Mouse (Mus musculus) forebrain, postnatal 0 days (tissue): Measurements from ENCODE around the gene Opn3. TPM values are rescaled to one million over a fixed set of nuclear protein-coding genes. Genes with fewer than 3 reads are reported as not detected.

Experiments used
- ATAC-seq: fragments of 200-750 bp; cut with Nextera tagmentation; 2 replicates; pipeline ENCODE4 v1.8.0; 2017; ENCODE audit warnings: mild to moderate bottlenecking, moderate library complexity
- DNase-seq: peaks from one replicate; pipeline ENCODE4 v3.0.0-alpha.2; 2015
- H3K27ac ChIP-seq: fragments of 300-500 bp; sonication (generic); 2 replicates; pipeline ENCODE4 v1.5.1; 2014; ENCODE audit warnings: low read depth, mild to moderate bottlenecking, antibody characterized with exemption, low read length, moderate library complexity, mixed read lengths
- H3K27me3 ChIP-seq: fragments of 300-500 bp; sonication (generic); 2 replicates; pipeline ENCODE4 v1.6.1; 2014; ENCODE audit warnings: mild to moderate bottlenecking, low read length, mixed read lengths; ENCODE audit not compliant: insufficient read depth
- H3K36me3 ChIP-seq: fragments of 300-500 bp; sonication (generic); 2 replicates; pipeline ENCODE4 v1.6.1; 2014; ENCODE audit warnings: mild to moderate bottlenecking, moderate library complexity; ENCODE audit not compliant: insufficient read depth
- H3K4me1 ChIP-seq: fragments of 300-500 bp; sonication (generic); 2 replicates; pipeline ENCODE4 v1.6.1; 2014; ENCODE audit warnings: antibody characterized with exemption; ENCODE audit not compliant: insufficient read depth
- H3K4me2 ChIP-seq: fragments of 300-500 bp; sonication (generic); 2 replicates; pipeline ENCODE4 v1.6.1; 2014; ENCODE audit warnings: low read depth, mild to moderate bottlenecking, moderate library complexity
- H3K4me3 ChIP-seq: fragments of 300-500 bp; sonication (generic); 2 replicates; pipeline ENCODE4 v1.5.1; 2014; ENCODE audit warnings: low read depth, low read length, mixed read lengths
- H3K9ac ChIP-seq: fragments of 300-500 bp; sonication (generic); 2 replicates; pipeline ENCODE4 v1.6.1; 2014; ENCODE audit warnings: mild to moderate bottlenecking
- H3K9me3 ChIP-seq: fragments of 300-500 bp; sonication (generic); 2 replicates; pipeline ENCODE4 v1.6.1; 2016; ENCODE audit warnings: low read length
- CTCF ChIP-seq: sonication (generic); IDR thresholded peaks from 2 replicates; pipeline ENCODE4 v1.5.1; 2016; ENCODE audit warnings: antibody characterized with exemption, control low read depth, low read depth
- WGBS: fragments of 180-500 bp; shearing (Covaris S2); extraction: QIAGEN DNeasy Blood & Tissue Kit; methylation state at CpG from one replicate; pipeline ENCODE4 v1.1.7; 2014; 5-methylcytosine and 5-hydroxymethylcytosine counted together
- polyA plus RNA-seq: library from polyadenylated mRNA; unstranded; fragments of >200 nt; fragmentation: Nextera tagmentation; extraction: Ambion mirVana; gene quantifications from 2 replicates; pipeline ENCODE4 v1.2.1, GENCODE M21; 2015
- total RNA-seq: library from RNA; depleted of rRNA; stranded (reverse); fragments of >200 nt; gene quantifications from 2 replicates; pipeline ENCODE4 v1.2.3, GENCODE M21; 2014; rRNA removed

The Opn3 gene
- total RNA-seq (6.8 and 9.0 TPM in 2 replicates), polyA plus RNA-seq (4.8 and 6.4 TPM in 2 replicates)

DNA sequence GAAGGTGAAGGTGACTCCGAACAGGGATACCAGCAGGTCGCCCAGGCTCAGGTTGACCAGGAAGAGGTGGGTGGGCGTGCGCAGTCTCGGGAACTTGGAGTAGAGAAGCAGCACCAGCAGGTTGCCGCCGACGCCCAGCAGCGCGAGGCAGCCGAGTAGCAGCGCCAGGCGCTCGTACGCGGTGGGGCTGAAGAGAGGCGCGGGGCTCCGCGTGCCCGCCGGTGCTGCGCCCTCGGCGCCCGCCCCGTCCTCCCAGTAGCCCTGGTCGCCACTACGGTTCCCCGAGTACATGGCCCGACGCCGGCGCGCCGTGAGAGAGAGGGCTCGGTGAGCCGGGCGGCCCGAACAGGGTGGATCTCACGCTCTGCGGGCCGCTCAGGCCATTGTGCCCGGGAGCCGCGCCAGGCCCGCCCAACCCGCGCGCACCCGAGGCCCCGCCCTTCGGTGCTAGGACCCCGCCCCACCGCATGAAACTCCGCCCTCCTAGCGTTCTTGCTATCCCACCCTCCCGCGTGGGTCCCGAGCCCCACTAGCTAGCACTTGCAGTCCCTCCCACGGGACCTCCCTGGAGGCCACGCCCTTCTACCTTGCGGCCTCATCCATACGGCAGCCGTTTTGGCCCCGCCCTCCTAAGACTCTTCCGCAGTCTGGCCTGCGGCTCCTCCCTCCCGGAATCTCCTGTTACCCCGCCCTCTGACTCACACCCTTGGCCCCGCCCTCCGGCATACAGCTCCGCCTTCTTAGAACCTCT, at the start of gene Opn3, which contains the start of gene Chml:
Opn3 (minus strand) TSS at position 531 of the 751 bp plus-strand sequence.
Chml (minus strand) TSS at position 656 of the 751 bp plus-strand sequence.
- peak within 1 kb of the TSS; percentile 84 for H3K27ac ChIP-seq
- no peak for TF ChIP-seq CTCF
- peaks cover 5% of the 10 kb centered on the region; the same call in 1 of the 2 replicates for H3K36me3 ChIP-seq
- 1% methylated on average over 73 of the region's 73 CpGs for WGBS
- ATAC-seq (peak; percentile 94), DNase-seq (peak; percentile 96)
- H3K9ac ChIP-seq, result peak within 1 kb of the TSS; percentile 82
- no peaks in the 10 kb centered on the region for H3K9me3 ChIP-seq
- H3K4me1 ChIP-seq, result peaks cover 5% of the 10 kb centered on the region
- H3K27me3 ChIP-seq, result no peaks in the 10 kb centered on the region
- peak within 1 kb of the TSS; percentile 95 for H3K4me2 ChIP-seq
- peak within 1 kb of the TSS; percentile 90 for H3K4me3 ChIP-seq

DNA sequence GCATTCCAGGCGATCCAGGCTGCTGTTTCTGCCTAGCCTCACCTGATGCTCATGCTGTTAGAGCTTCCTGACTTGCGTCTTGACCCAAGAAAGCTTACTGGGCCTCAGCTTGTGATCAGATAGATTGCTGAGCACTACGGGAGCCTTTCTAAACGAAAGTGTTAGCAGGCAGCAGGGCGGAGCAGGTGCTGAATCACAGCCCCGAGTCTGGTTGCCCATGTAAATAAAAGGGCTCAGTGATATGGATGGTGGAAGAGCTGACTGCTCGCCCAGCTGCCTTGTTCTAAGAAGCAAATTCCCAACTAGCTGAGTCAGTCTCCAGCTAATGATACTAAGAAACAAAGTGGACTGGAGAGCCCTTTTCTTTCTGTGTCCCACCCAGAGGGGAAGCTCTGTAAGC, 33.2 kb upstream of the Opn3 start:
- no peaks in the 10 kb centered on the region for H3K36me3 ChIP-seq
- ATAC-seq (no peak), DNase-seq (no peak)
- H3K4me3 ChIP-seq, result no peak overlapping the region
- H3K9ac ChIP-seq, result no peak overlapping the region
- H3K9me3 ChIP-seq, result no peaks in the 10 kb centered on the region
- 47% methylated on average over 7 of the region's 7 CpGs for WGBS
- H3K27ac ChIP-seq, result no peak overlapping the region
- no peak overlapping the region for H3K4me2 ChIP-seq
- no peaks in the 10 kb centered on the region for H3K4me1 ChIP-seq
- no peaks in the 10 kb centered on the region for H3K27me3 ChIP-seq
- no peak for TF ChIP-seq CTCF

DNA sequence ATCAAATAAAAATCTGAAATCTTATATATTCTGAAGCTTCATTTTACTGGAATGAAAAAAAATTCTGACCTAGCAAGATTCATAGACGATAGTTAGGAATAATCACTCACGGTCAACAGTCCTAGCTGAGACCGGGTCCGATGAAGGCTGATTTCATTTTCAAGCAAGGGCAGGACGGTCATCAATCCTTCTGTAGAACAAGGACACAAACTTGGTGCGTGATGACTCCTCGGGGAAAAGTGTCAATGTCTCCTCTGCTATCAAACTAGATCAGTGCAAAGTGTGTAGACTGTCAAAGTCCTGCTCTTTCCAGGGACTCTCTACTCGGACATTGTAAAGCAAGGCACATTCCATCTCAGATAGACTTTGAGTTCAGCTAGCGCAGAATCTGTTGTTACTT, 24.3 kb upstream of the Opn3 start:
- 92% methylated on average over 9 of the region's 9 CpGs for WGBS
- TF ChIP-seq CTCF, result no peak
- Histone ChIP-seq H3K4me2 (no peak overlapping the region), H3K9me3 (no peaks in the 10 kb centered on the region), H3K4me3 (no peak overlapping the region), H3K27ac (no peak overlapping the region), H3K9ac (no peak overlapping the region), H3K4me1 (no peaks in the 10 kb centered on the region), H3K27me3 (no peaks in the 10 kb centered on the region), H3K36me3 (no peaks in the 10 kb centered on the region)
- no peak for DNase-seq
- ATAC-seq, result no peak

DNA sequence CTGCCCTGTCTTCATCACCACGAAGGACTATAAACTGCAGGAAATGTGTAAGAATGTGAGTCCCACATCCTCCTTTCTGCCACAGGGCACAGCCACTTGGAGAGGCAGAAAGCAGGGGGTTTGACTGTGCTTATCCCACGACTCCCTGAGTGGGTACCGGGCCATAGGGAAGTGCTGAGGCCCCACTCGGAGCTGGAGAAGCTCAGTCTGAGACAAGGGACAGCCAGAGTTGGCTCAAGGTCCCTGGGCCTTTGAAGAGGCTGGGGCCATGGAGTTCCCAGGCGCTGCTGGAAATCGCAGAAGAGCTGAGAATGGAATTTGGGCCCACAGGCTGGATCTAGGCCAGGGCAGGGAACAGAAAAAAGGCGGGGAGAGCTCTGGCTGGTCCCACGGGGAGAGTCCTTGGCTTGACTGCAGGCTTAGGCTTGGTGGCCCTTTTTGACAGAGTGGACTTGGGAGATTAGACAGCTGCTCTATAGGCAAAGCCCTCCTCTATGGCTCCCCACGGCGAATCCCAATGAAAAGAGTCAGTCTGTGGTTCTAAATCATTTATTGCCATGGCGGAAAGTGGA, 19.8 kb upstream of the Opn3 start:
- no peaks in the 10 kb centered on the region for H3K36me3 ChIP-seq
- no peaks in the 10 kb centered on the region for H3K27me3 ChIP-seq
- no peak for DNase-seq
- no peaks in the 10 kb centered on the region for H3K9me3 ChIP-seq
- no peak overlapping the region for H3K4me2 ChIP-seq
- no peak for ATAC-seq
- H3K9ac ChIP-seq, result no peak overlapping the region
- TF ChIP-seq CTCF, result no peak
- no peak overlapping the region for H3K27ac ChIP-seq
- WGBS, result 73% methylated on average over 11 of the region's 11 CpGs
- no peak overlapping the region for H3K4me3 ChIP-seq
- no peaks in the 10 kb centered on the region for H3K4me1 ChIP-seq

DNA sequence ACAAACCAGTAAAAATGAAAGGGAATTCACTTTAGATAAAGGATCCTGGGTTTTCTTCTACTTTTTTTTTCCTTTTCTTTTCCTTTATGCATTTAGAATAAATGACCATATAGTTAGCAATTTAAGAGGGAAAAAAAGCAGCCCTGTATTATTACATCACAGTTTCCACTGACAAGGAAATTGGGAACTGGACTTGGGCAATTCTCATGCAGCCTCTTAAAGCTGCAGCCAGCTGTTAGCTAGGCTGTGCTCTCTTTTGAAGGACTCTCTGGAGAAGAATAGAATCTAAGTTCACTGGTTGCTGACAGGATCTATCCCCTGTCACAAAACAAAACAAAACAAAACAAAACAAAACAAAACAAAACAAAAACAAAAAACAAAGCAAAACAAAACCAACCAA, 15.4 kb upstream of the Opn3 start:
- DNase-seq, result no peak
- H3K4me1 ChIP-seq, result no peaks in the 10 kb centered on the region
- H3K4me2 ChIP-seq, result no peak overlapping the region
- no peak for TF ChIP-seq CTCF
- H3K9me3 ChIP-seq, result no peaks in the 10 kb centered on the region
- H3K4me3 ChIP-seq, result no peak overlapping the region
- no peaks in the 10 kb centered on the region for H3K27me3 ChIP-seq
- no peak overlapping the region for H3K27ac ChIP-seq
- H3K9ac ChIP-seq, result no peak overlapping the region
- no peak for ATAC-seq
- H3K36me3 ChIP-seq, result no peaks in the 10 kb centered on the region

DNA sequence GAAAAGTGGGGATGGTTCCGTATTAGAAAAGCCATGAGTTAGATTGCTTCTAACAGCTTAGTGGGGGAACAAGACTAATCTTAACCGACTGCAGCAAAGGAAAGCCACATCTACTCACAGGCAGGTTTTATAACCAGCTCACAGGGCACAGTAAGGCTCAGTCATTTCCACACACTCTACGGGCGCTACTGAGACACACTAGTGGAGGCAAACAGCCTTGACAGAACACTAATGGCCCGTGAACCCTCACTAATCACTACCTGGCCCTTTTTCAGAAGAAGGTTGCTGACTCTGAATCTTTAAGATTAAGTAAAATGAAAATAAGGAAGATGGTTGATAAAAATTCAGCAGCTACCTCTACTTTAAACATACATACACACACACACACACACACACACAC, 15.0 kb upstream of the Opn3 start:
- no peak for ATAC-seq
- Histone ChIP-seq H3K27ac (no peak overlapping the region), H3K9me3 (no peaks in the 10 kb centered on the region), H3K27me3 (no peaks in the 10 kb centered on the region), H3K36me3 (no peaks in the 10 kb centered on the region), H3K4me3 (no peak overlapping the region), H3K9ac (no peak overlapping the region), H3K4me1 (no peaks in the 10 kb centered on the region), H3K4me2 (no peak overlapping the region)
- no peak for DNase-seq
- WGBS, result 75% methylated on average over 5 of the region's 5 CpGs
- TF ChIP-seq CTCF, result no peak

DNA sequence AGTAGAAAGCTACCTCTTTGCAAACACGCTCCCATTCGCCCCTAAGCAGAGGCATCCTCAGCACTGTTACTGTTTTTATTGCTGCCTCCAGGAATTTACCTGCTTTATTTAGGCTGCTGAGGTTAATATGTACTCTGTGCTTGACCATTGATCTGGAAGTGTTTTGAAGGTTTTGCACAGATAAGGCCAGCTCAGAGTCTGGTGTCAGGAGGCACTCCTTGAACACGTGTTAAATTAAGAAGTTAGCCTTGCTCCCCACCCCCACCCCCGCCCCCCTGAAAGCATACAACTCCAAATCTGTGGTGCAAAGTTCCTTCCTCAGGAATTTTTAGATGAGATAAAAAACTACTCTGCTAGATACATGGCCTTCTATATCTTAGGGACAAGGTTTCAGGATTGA, 8.6 kb upstream of the Opn3 start:
- ATAC-seq (no peak), DNase-seq (no peak)
- Histone ChIP-seq H3K4me1 (no peaks in the 10 kb centered on the region), H3K4me2 (no peak overlapping the region), H3K4me3 (no peak overlapping the region), H3K9ac (no peak overlapping the region), H3K36me3 (no peaks in the 10 kb centered on the region), H3K27me3 (no peaks in the 10 kb centered on the region), H3K9me3 (no peaks in the 10 kb centered on the region), H3K27ac (no peak overlapping the region)
- 79% methylated on average over 4 of the region's 4 CpGs for whole genome bisulfite sequencing
- TF ChIP-seq CTCF, result no peak
